8 mouse cellular contexts compared by ENCODE assay signal in genomic region chr5:138187661-138188306, GRCm38 (mm10). TPM values are rescaled to one million over a fixed set of nuclear protein-coding genes. Genes with fewer than 3 reads are reported as not detected.
DNase-seq lines count a peak whose midpoint lies in the region; ATAC-seq lines count a peak whose summit lies in the region.

No protein-coding gene starts in this region.

- DNase-seq in T-cell, adult 2 months (ENCODE audit: low spot score): peak; percentile 69
- peak; percentile 85 for DNase-seq in cerebellum, adult 9-11 months
- peak; percentile 83 to 89 for DNase-seq in frontal cortex, adult 2 months (ENCODE audit: extremely low spot score in 1 of 2, low spot score in 1 of 2)
- peak; percentile 36 to 51 for DNase-seq in layer of hippocampus, postnatal 25 days (ENCODE audit: extremely low spot score in 1 of 2, low spot score in 1 of 2)
- peak; percentile 72 for DNase-seq in lung, postnatal 14 days
- peak; percentile 91 for DNase-seq in retina, postnatal 1 day
- DNase-seq in urinary bladder, postnatal 25 days (ENCODE audit: low spot score): peak; percentile 23

- peak overlapping the region; percentile 77 for H3K27ac ChIP-seq in hindbrain, embryonic 13.5 days

- peaks cover 26% of the 10 kb centered on the region for H3K4me1 ChIP-seq in hindbrain, embryonic 13.5 days (replicated peaks)

- 0% methylated on average over 10 of the region's 10 CpGs for WGBS in hindbrain, embryonic 13.5 days

- H3K27me3 ChIP-seq in hindbrain, embryonic 13.5 days: no peaks in the 10 kb centered on the region

- ATAC-seq in hindbrain, embryonic 13.5 days (ENCODE audit: low FRiP score): peak; percentile 87

- H3K4me3 ChIP-seq in hindbrain, embryonic 13.5 days: peak overlapping the region; percentile 78

- H3K4me2 ChIP-seq in hindbrain, embryonic 13.5 days: peak overlapping the region; percentile 79

- H3K36me3 ChIP-seq in hindbrain, embryonic 13.5 days: peaks cover 46% of the 10 kb centered on the region

- no peaks in the 10 kb centered on the region for H3K9me3 ChIP-seq in hindbrain, embryonic 13.5 days

- H3K9ac ChIP-seq in hindbrain, embryonic 13.5 days: peak overlapping the region; percentile 79

RNA-seq across cellular contexts. Expression of gene Cnpy4, which starts 0.5 kb away (rescaled TPM):
- polyA plus RNA-seq in frontal cortex, adult 2 months (2012; rRNA removed): 16.0 and 16.1 TPM in 2 replicates
- polyA plus RNA-seq in hindbrain, embryonic 13.5 days (2015; fragmentation: Nextera tagmentation; extraction: Ambion mirVana): 33.0 and 37.4 TPM in 2 replicates
- 10 to 100 TPM; 15.7 to 16.1 TPM for total RNA-seq in layer of hippocampus, postnatal 25 days (2021)

RNA-seq across cellular contexts. Expression of gene Taf6, which starts 0.5 kb away (rescaled TPM):
- polyA plus RNA-seq in frontal cortex, adult 2 months (2012; rRNA removed): 56.8 and 58.4 TPM in 2 replicates
- 85.4 and 90.9 TPM in 2 replicates for polyA plus RNA-seq in hindbrain, embryonic 13.5 days (2015; fragmentation: Nextera tagmentation; extraction: Ambion mirVana)
- total RNA-seq in layer of hippocampus, postnatal 25 days (2021): 10 to 100 TPM; 40.5 to 42.7 TPM

RNA-seq across cellular contexts. Expression of gene Mblac1, which starts 6.3 kb away (rescaled TPM):
- polyA plus RNA-seq in frontal cortex, adult 2 months (2012; rRNA removed): 7.2 and 7.5 TPM in 2 replicates
- 13.5 and 14.6 TPM in 2 replicates for polyA plus RNA-seq in hindbrain, embryonic 13.5 days (2015; fragmentation: Nextera tagmentation; extraction: Ambion mirVana)
- 10 to 100 TPM in 1 of 2 experiments, 1 to 10 TPM in 1; 9.1 to 10.1 TPM for total RNA-seq in layer of hippocampus, postnatal 25 days (2021)

RNA-seq across cellular contexts. Expression of gene Mcm7, which starts 15.6 kb away (rescaled TPM):
- 28.7 and 30.1 TPM in 2 replicates for polyA plus RNA-seq in frontal cortex, adult 2 months (2012; rRNA removed)
- 109 and 111 TPM in 2 replicates for polyA plus RNA-seq in hindbrain, embryonic 13.5 days (2015; fragmentation: Nextera tagmentation; extraction: Ambion mirVana)
- 10 to 100 TPM; 18.3 to 19.3 TPM for total RNA-seq in layer of hippocampus, postnatal 25 days (2021)

RNA-seq across cellular contexts. Expression of gene Ap4m1, which starts 16.0 kb away (rescaled TPM):
- 26.1 and 29.6 TPM in 2 replicates for polyA plus RNA-seq in frontal cortex, adult 2 months (2012; rRNA removed)
- 24.3 and 26.5 TPM in 2 replicates for polyA plus RNA-seq in hindbrain, embryonic 13.5 days (2015; fragmentation: Nextera tagmentation; extraction: Ambion mirVana)
- 10 to 100 TPM; 22.8 to 26.7 TPM for total RNA-seq in layer of hippocampus, postnatal 25 days (2021)

Comparison
In these comparisons a context has a peak if more than half of its experiments do, and no peak if none do; other contexts are left out.
1. Peak in every context shown above with its lines: DNase-seq, ATAC-seq, H3K4me3 ChIP-seq and H3K27ac ChIP-seq.
2. DNase-seq: peak in every context shown above with its lines; median percentile 91 in retina, postnatal 1 day; 86 in frontal cortex, adult 2 months; 85 in cerebellum, adult 9-11 months; 72 in lung, postnatal 14 days; 69 in T-cell, adult 2 months; 44 in layer of hippocampus, postnatal 25 days; 23 in urinary bladder, postnatal 25 days.